21 mouse cellular contexts compared by ENCODE assay signal in genomic region chr5:134304639-134305038, GRCm38 (mm10). TPM values are rescaled to one million over a fixed set of nuclear protein-coding genes. Genes with fewer than 3 reads are reported as not detected.
A peak's percentile ranks its signal among the peaks of the same experiment; 100 is the strongest.
DNase-seq lines count a peak whose midpoint lies in the region; ATAC-seq lines count a peak whose summit lies in the region.
"Had no signal": no experiment of that assay in that cellular context is flagged by ENCODE, and none has a peak within 500 bp of the region (broad histone marks: within the 10 kb centered on the region; RNA-seq: fewer than 3 reads in every experiment).

No protein-coding gene starts in this region.

- WGBS in forebrain, embryonic 13.5 days, result 88% methylated on average over 6 of the region's 6 CpGs
- WGBS in forebrain, embryonic 12.5 days, result 83% methylated on average over 6 of the region's 6 CpGs
- WGBS in limb, embryonic 15.5 days, result 61% methylated on average over 6 of the region's 6 CpGs

- H3K4me2 ChIP-seq in forebrain, embryonic 13.5 days, result no peak overlapping the region
- H3K4me2 ChIP-seq in forebrain, embryonic 12.5 days, result no peak overlapping the region
- H3K4me2 ChIP-seq in limb, embryonic 15.5 days, result no peak overlapping the region
- H3K4me2 ChIP-seq: hindbrain, embryonic 15.5 days; intestine, embryonic 15.5 days; limb, embryonic 13.5 days; midbrain, embryonic 15.5 days had no signal

- H3K27me3 ChIP-seq in forebrain, embryonic 13.5 days, result no peaks in the 10 kb centered on the region
- no peaks in the 10 kb centered on the region for H3K27me3 ChIP-seq in forebrain, embryonic 12.5 days
- H3K27me3 ChIP-seq in limb, embryonic 15.5 days, result no peaks in the 10 kb centered on the region
- H3K27me3 ChIP-seq: CH12.LX; hindbrain, embryonic 15.5 days; intestine, embryonic 15.5 days; limb, embryonic 13.5 days; midbrain, embryonic 15.5 days had no signal

- DNase-seq in layer of hippocampus, adult 11-12 months (ENCODE audit: low spot score), result peak; percentile 37
- DNase-seq in layer of hippocampus, adult 9-10 months (ENCODE audit: low spot score), result no peak
- peak; percentile 58 for DNase-seq in brain, adult 2 months (ENCODE audit: low read depth, low spot score)
- no peak for DNase-seq in kidney, adult 8-10 months
- no peak for DNase-seq in cerebellum, postnatal 25 days
- DNase-seq: adrenal gland, postnatal 36 days; cerebellum, adult 18-20 months; heart, adult 2 months; heart, postnatal 36 days; liver, postnatal 0 days; right cerebral cortex, postnatal 25 days had no signal

- H3K4me1 ChIP-seq in forebrain, embryonic 13.5 days, result peaks cover 3% of the 10 kb centered on the region; the same call in 1 of the 2 replicates
- no peaks in the 10 kb centered on the region for H3K4me1 ChIP-seq in forebrain, embryonic 12.5 days
- H3K4me1 ChIP-seq in limb, embryonic 15.5 days, result peaks cover 17% of the 10 kb centered on the region; the same call in 1 of the 2 replicates
- H3K4me1 ChIP-seq: forebrain, embryonic 10.5 days had no signal

- H3K27ac ChIP-seq in forebrain, embryonic 13.5 days, result 0 out of 2 replicates have a peak overlapping the region, but pooled peaks have one; percentile 5
- H3K27ac ChIP-seq in forebrain, embryonic 12.5 days, result no peak overlapping the region
- peak overlapping the region; percentile 47; the same call in 1 of the 2 replicates for H3K27ac ChIP-seq in limb, embryonic 15.5 days
- H3K27ac ChIP-seq: forebrain, embryonic 10.5 days; heart, adult 2 months; hindbrain, embryonic 15.5 days; intestine, embryonic 15.5 days; limb, embryonic 13.5 days; midbrain, embryonic 15.5 days had no signal

- peaks cover 6% of the 10 kb centered on the region for H3K9me3 ChIP-seq in forebrain, embryonic 13.5 days (replicated peaks)
- no peaks in the 10 kb centered on the region for H3K9me3 ChIP-seq in forebrain, embryonic 12.5 days
- no peaks in the 10 kb centered on the region for H3K9me3 ChIP-seq in limb, embryonic 15.5 days
- H3K9me3 ChIP-seq: hindbrain, embryonic 15.5 days; midbrain, embryonic 15.5 days had no signal

- no peak overlapping the region for H3K4me3 ChIP-seq in forebrain, embryonic 13.5 days
- no peak overlapping the region for H3K4me3 ChIP-seq in forebrain, embryonic 12.5 days (replicated peaks)
- H3K4me3 ChIP-seq in limb, embryonic 15.5 days, result no peak overlapping the region
- H3K4me3 ChIP-seq: forebrain, embryonic 10.5 days; heart, adult 2 months; hindbrain, embryonic 15.5 days; intestine, embryonic 15.5 days; limb, embryonic 13.5 days; midbrain, embryonic 15.5 days; myocyte had no signal

- peaks cover 88% of the 10 kb centered on the region for H3K36me3 ChIP-seq in forebrain, embryonic 13.5 days (ENCODE audit: poor library complexity, severe bottlenecking)
- H3K36me3 ChIP-seq in forebrain, embryonic 12.5 days (replicated peaks), result peaks cover 79% of the 10 kb centered on the region
- peaks cover 68% of the 10 kb centered on the region for H3K36me3 ChIP-seq in limb, embryonic 15.5 days

- no peak overlapping the region for H3K9ac ChIP-seq in forebrain, embryonic 13.5 days
- no peak overlapping the region for H3K9ac ChIP-seq in forebrain, embryonic 12.5 days
- H3K9ac ChIP-seq in limb, embryonic 15.5 days, result no peak overlapping the region
- H3K9ac ChIP-seq: hindbrain, embryonic 15.5 days; intestine, embryonic 15.5 days; limb, embryonic 13.5 days; liver, postnatal 0 days; midbrain, embryonic 15.5 days had no signal

- ATAC-seq in forebrain, embryonic 13.5 days, result no peak
- ATAC-seq in forebrain, embryonic 12.5 days (ENCODE audit: low FRiP score), result no peak
- no peak for ATAC-seq in limb, embryonic 15.5 days (ENCODE audit: insufficient number of reproducible peaks, low FRiP score, low TSS enrichment, low read depth)
- ATAC-seq: intestine, embryonic 15.5 days; liver, postnatal 0 days; midbrain, embryonic 15.5 days had no signal

RNA-seq across cellular contexts. Expression of gene Gtf2i, which starts 9.9 kb away (rescaled TPM):
- 181 and 195 TPM in 2 replicates for polyA plus RNA-seq in forebrain, embryonic 13.5 days (2015; fragmentation: Nextera tagmentation; extraction: Ambion mirVana)
- 245 and 247 TPM in 2 replicates for polyA plus RNA-seq in forebrain, embryonic 12.5 days (2016; fragmentation: Nextera tagmentation; extraction: Ambion mirVana)
- 164 and 170 TPM in 2 replicates for polyA plus RNA-seq in limb, embryonic 15.5 days (2015; fragmentation: Nextera tagmentation; extraction: Ambion mirVana)

Comparison
In these comparisons a context has a peak if more than half of its experiments do, and no peak if none do; other contexts are left out.
1. DNase-seq: peak in layer of hippocampus, adult 11-12 months (single experiment) and brain, adult 2 months (single experiment); none in layer of hippocampus, adult 9-10 months (single experiment), kidney, adult 8-10 months (0 of 2) and cerebellum, postnatal 25 days (0 of 2).